Mouse (Mus musculus) liver, embryonic 16.5 days (tissue): ENCODE measurements at regions not wholly inside any gene's neighbourhood (a gene's known extent, or its start where the extent isn't known, plus 50 kb on each side); places are given as distances from the start of the nearest gene placed in this dataset.

Experiments
- ATAC-seq: fragments of 200-750 bp; cut with Nextera tagmentation; 2 replicates; pipeline ENCODE4 v1.8.0; 2017; ENCODE audit warnings: low read depth, mild to moderate bottlenecking, moderate number of reproducible peaks, moderate library complexity
- H3K27ac ChIP-seq: fragments of 300-500 bp; sonication (generic); 2 replicates; pipeline ENCODE4 v1.5.1; 2014; ENCODE audit warnings: mild to moderate bottlenecking, low read length
- H3K27me3 ChIP-seq: fragments of 300-500 bp; sonication (generic); 2 replicates; pipeline ENCODE4 v1.6.1; 2014; ENCODE audit warnings: low read depth, low read length, mixed read lengths; ENCODE audit not compliant: control insufficient read depth, insufficient read depth
- H3K36me3 ChIP-seq: fragments of 300-500 bp; sonication (generic); 2 replicates; pipeline ENCODE4 v1.6.1; 2014; ENCODE audit warnings: mild to moderate bottlenecking; ENCODE audit not compliant: control insufficient read depth, insufficient read depth
- H3K4me1 ChIP-seq: fragments of 300-500 bp; sonication (generic); 2 replicates; pipeline ENCODE4 v1.6.1; 2014; ENCODE audit warnings: low read depth, low read length, mixed read lengths; ENCODE audit not compliant: control insufficient read depth
- H3K4me2 ChIP-seq: fragments of 300-500 bp; sonication (generic); 2 replicates; pipeline ENCODE4 v1.6.1; 2014; ENCODE audit warnings: low read depth, low read length, mixed read lengths
- H3K4me3 ChIP-seq: fragments of 300-500 bp; sonication (generic); 2 replicates; pipeline ENCODE4 v1.5.1; 2014; ENCODE audit warnings: low read depth, mild to moderate bottlenecking, low read length
- H3K9ac ChIP-seq: fragments of 300-500 bp; sonication (generic); 2 replicates; pipeline ENCODE4 v1.6.1; 2014; ENCODE audit warnings: low read depth, low read length
- H3K9me3 ChIP-seq: fragments of 300-500 bp; sonication (generic); replicated peaks from 2 replicates; pipeline ENCODE4 v1.6.1; 2016; ENCODE audit warnings: low read length; ENCODE audit not compliant: control insufficient read depth
- WGBS: fragments of 180-500 bp; shearing (Covaris S2); extraction: QIAGEN DNeasy Blood & Tissue Kit; methylation state at CpG from one replicate; pipeline ENCODE4 v1.1.7; 2014; ENCODE audit not compliant: insufficient replicate concordance; 5-methylcytosine and 5-hydroxymethylcytosine counted together

- no peak overlapping the region for H3K4me2 ChIP-seq
- 68% methylated on average over 1 of the region's 1 CpGs for WGBS
These were observed 497.7 kb upstream of the Adamts5 start for GRCm38 (mm10) chr16:86399288-86399687.

GRCm38 (mm10) chr16:86397521-86397920 is 495.9 kb upstream of the Adamts5 start:
- 49% methylated on average over 2 of the region's 2 CpGs for WGBS
- ATAC-seq, result no peak

More at GRCm38 (mm10) chr16:86399288-86399687, 497.7 kb upstream of the Adamts5 start:
- H3K27ac ChIP-seq, result no peak overlapping the region
- no peaks in the 10 kb centered on the region for H3K9me3 ChIP-seq
- no peaks in the 10 kb centered on the region for H3K4me1 ChIP-seq
- no peaks in the 10 kb centered on the region for H3K27me3 ChIP-seq
- no peak overlapping the region for H3K9ac ChIP-seq
- H3K4me3 ChIP-seq, result no peak overlapping the region
- no peaks in the 10 kb centered on the region for H3K36me3 ChIP-seq
- ATAC-seq, result no peak

GRCm38 (mm10) chr16:86389063-86389723 is 487.6 kb upstream of the Adamts5 start:
- Histone ChIP-seq H3K4me1 (no peaks in the 10 kb centered on the region), H3K9me3 (no peaks in the 10 kb centered on the region), H3K4me2 (no peak overlapping the region), H3K36me3 (no peaks in the 10 kb centered on the region), H3K4me3 (no peak overlapping the region), H3K27me3 (no peaks in the 10 kb centered on the region), H3K9ac (no peak overlapping the region), H3K27ac (peak overlapping the region; percentile 52)
- 39% methylated on average over 3 of the region's 3 CpGs for WGBS
- peak; percentile 88 for ATAC-seq

More at GRCm38 (mm10) chr16:86397521-86397920, 495.9 kb upstream of the Adamts5 start:
- Histone ChIP-seq H3K27ac (no peak overlapping the region), H3K27me3 (no peaks in the 10 kb centered on the region), H3K4me1 (no peaks in the 10 kb centered on the region), H3K36me3 (no peaks in the 10 kb centered on the region), H3K4me3 (no peak overlapping the region), H3K9ac (no peak overlapping the region), H3K9me3 (no peaks in the 10 kb centered on the region), H3K4me2 (no peak overlapping the region)

GRCm38 (mm10) chr16:86388128-86388527 is 486.5 kb upstream of the Adamts5 start:
- H3K4me1 ChIP-seq, result no peaks in the 10 kb centered on the region

GRCm38 (mm10) chr16:86377991-86378390 is 476.4 kb upstream of the Adamts5 start:
- no peaks in the 10 kb centered on the region for H3K36me3 ChIP-seq
- no peak overlapping the region for H3K4me2 ChIP-seq
- H3K27ac ChIP-seq, result no peak overlapping the region
- H3K4me3 ChIP-seq, result no peak overlapping the region
- ATAC-seq, result no peak
- no peaks in the 10 kb centered on the region for H3K9me3 ChIP-seq
- H3K27me3 ChIP-seq, result no peaks in the 10 kb centered on the region
- no peak overlapping the region for H3K9ac ChIP-seq
- 42% methylated on average over 3 of the region's 3 CpGs for WGBS
- no peaks in the 10 kb centered on the region for H3K4me1 ChIP-seq

More at GRCm38 (mm10) chr16:86388128-86388527, 486.5 kb upstream of the Adamts5 start:
- Histone ChIP-seq H3K9ac (no peak overlapping the region), H3K27me3 (no peaks in the 10 kb centered on the region), H3K27ac (no peak overlapping the region), H3K4me2 (no peak overlapping the region), H3K4me3 (no peak overlapping the region), H3K9me3 (no peaks in the 10 kb centered on the region), H3K36me3 (no peaks in the 10 kb centered on the region)
- ATAC-seq, result no peak
- 45% methylated on average over 1 of the region's 1 CpGs for WGBS

- 45% methylated on average over 4 of the region's 4 CpGs for WGBS
- Histone ChIP-seq H3K27ac (no peak overlapping the region), H3K4me1 (no peaks in the 10 kb centered on the region), H3K9ac (no peak overlapping the region), H3K27me3 (no peaks in the 10 kb centered on the region), H3K9me3 (no peaks in the 10 kb centered on the region), H3K4me2 (no peak overlapping the region), H3K4me3 (no peak overlapping the region), H3K36me3 (no peaks in the 10 kb centered on the region)
- no peak for ATAC-seq
These were observed 470.0 kb upstream of the Adamts5 start for GRCm38 (mm10) chr16:86371652-86372051.

GRCm38 (mm10) chr16:86368449-86368848 is 466.8 kb upstream of the Adamts5 start:
- H3K4me3 ChIP-seq, result no peak overlapping the region
- H3K9me3 ChIP-seq, result no peaks in the 10 kb centered on the region
- H3K27me3 ChIP-seq, result no peaks in the 10 kb centered on the region
- H3K4me2 ChIP-seq, result no peak overlapping the region
- 74% methylated on average over 5 of the region's 5 CpGs for WGBS
- H3K36me3 ChIP-seq, result no peaks in the 10 kb centered on the region
- H3K4me1 ChIP-seq, result no peaks in the 10 kb centered on the region
- no peak overlapping the region for H3K9ac ChIP-seq
- H3K27ac ChIP-seq, result no peak overlapping the region
- no peak for ATAC-seq

GRCm38 (mm10) chr16:86366197-86366596 is 464.6 kb upstream of the Adamts5 start:
- Histone ChIP-seq H3K4me1 (no peaks in the 10 kb centered on the region), H3K9ac (no peak overlapping the region), H3K27me3 (no peaks in the 10 kb centered on the region), H3K4me2 (no peak overlapping the region), H3K36me3 (no peaks in the 10 kb centered on the region), H3K9me3 (no peaks in the 10 kb centered on the region), H3K27ac (no peak overlapping the region), H3K4me3 (no peak overlapping the region)
- 49% methylated on average over 1 of the region's 1 CpGs for WGBS
- ATAC-seq, result no peak

GRCm38 (mm10) chr16:86361099-86361498 is 459.5 kb upstream of the Adamts5 start:
- H3K4me1 ChIP-seq, result no peaks in the 10 kb centered on the region
- 64% methylated on average over 5 of the region's 5 CpGs for WGBS
- ATAC-seq, result no peak
- H3K27me3 ChIP-seq, result no peaks in the 10 kb centered on the region
- no peak overlapping the region for H3K4me3 ChIP-seq
- H3K27ac ChIP-seq, result no peak overlapping the region
- no peaks in the 10 kb centered on the region for H3K36me3 ChIP-seq
- H3K9me3 ChIP-seq, result no peaks in the 10 kb centered on the region
- no peak overlapping the region for H3K4me2 ChIP-seq
- H3K9ac ChIP-seq, result no peak overlapping the region
